Mouse (Mus musculus): Measurements from ENCODE around the gene Polr2c.
"Not testable (repeated sequence)": the region's sequence is repeated elsewhere in the genome, so short reads cannot be mapped to it uniquely, and the experiment has no call there.

Polr2c gene

DNA sequence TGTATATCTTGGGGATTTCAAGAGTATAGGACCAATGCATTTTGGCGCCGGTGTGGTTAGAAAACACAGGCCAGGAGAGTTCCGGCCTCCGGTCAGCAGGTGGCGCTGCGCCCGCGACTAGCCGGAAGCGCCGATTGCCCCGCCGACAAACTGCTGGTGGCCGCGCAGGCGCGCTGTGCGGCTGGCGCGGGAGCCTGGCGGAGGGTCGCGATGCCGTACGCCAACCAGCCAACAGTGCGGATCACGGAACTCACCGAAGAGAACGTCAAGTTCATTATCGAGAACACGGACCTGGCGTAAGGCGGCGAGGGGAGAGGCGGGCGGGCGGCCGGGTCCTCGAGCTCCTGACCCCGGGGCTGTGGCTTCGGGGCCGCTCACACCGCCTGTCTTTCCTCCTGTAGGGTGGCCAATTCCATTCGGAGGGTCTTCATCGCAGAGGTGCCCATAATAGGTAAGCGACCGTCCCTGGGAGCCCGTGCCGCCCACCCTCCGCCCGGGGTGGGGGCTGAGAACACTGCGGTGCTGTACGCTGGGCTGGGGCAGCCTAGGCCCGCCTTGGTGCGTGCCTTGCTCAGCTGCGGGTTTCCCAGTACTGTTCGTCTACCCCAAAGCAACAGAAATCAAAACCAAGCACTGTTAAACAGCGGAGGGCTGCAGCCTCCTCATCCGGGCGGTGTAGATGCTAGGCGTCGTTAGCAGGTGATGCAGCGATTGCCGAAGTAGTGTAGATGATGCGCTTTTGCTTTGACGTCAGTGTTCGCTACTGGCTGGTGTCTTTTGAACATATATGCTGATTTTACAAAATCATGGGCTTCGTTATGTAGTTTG, at the start of gene Polr2c:
Gene Polr2c, plus strand, starts transcription at position 105 of the 828 bp plus-strand sequence.
- peak; percentile 67 for DNase-seq (ENCODE audit: low spot score)

DNA sequence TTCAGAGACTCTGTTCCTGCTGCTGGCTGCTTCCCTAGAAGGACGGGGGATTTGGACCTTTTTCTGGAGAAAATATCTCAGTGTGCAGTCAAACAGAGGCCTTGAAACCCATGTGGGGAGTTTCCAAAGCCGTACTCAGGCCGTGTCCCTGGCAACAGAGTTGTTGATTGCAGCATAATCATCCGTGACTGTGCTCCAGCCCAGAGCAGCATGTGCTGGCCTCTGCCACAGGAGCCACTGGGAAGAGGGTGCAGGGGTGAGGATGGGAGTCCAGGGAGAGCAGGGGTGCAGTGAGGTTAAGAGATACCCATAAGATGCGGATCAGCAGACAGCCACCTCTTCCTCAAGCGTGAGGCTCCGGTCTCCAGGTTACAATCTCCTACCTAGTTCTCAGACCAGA, 49.7 kb upstream of the Polr2c start:
- DNase-seq (ENCODE audit: low spot score), result no peak

DNA sequence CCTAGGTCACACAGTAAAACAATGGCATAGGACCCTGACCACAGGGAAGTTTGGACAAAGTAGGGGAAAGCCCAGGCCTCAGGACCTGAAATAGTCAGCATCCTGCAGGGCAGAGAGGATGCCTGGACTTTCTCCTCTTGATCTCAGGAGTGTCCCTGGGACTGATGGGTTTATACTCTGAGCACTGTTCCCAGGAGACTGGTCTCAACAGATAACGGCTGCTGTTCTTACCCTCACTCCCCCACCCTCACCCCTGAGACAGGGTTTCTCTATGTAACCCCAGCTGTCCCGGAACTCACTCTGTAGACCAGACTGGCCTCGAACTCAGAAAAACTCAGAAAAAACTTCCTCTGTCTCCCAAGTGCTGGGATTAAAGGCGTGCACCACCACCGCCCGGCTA, 48.9 kb upstream of the Polr2c start:
- DNase-seq (ENCODE audit: low spot score), result no peak

DNA sequence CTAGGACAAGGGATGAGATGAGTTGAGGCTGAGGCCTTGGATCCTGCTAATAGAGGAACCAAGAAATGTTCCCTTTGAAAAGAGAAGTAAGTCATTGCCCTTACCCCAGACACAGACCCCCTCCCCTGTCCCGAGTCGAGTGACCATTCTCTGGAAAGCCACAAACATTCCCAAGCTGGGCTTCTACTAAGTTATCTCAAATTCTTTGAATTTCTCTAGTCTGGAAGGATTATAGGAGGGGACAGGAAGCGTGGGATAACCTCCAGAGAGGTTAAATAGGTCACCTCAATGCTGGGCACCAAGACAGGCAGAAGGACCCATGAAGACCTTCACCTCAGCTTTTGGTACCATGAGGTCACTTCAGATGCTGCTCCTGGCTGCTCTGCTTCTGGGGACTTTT, 47.1 kb upstream of the Polr2c start, which contains the start of gene Ccl17:
Gene Ccl17, plus strand, starts transcription at position 301 of the 400 bp plus-strand sequence.
- no peak for DNase-seq (ENCODE audit: low spot score)

DNA sequence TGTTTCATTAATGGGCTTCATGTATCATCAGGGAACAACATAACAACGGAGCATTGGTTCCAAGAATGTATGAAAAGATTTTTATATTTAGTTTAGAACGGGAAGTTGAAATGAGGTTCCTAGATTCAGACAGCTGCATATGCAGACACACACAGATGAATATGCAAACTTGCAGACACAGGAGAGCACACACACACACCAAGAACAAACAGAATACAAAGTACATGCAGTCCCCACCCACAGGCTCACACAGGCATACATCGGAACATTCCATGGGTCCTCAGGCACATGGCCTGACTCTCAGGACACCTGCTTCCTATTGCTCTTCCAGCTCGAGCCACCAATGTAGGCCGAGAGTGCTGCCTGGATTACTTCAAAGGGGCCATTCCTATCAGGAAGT, 46.4 kb upstream of the Polr2c start:
- no peak for DNase-seq (ENCODE audit: low spot score)

DNA sequence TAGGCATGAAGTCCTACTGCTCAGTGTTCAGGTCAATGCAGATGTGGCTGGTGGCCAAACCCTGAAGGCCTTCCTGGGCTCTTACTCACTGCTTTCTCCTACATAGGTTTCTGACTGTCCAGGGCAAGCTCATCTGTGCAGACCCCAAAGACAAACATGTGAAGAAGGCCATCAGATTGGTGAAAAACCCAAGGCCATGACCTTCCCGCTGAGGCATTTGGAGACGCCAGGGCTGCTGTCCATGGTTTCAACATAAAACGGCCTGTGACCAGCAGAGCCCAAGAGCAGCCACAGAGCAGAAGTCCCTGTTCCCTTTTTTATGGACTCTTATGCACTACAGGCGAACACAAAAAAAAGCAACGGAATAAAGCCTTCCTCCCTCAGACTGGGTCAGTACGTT, 45.6 kb upstream of the Polr2c start:
- no peak for DNase-seq (ENCODE audit: low spot score)

DNA sequence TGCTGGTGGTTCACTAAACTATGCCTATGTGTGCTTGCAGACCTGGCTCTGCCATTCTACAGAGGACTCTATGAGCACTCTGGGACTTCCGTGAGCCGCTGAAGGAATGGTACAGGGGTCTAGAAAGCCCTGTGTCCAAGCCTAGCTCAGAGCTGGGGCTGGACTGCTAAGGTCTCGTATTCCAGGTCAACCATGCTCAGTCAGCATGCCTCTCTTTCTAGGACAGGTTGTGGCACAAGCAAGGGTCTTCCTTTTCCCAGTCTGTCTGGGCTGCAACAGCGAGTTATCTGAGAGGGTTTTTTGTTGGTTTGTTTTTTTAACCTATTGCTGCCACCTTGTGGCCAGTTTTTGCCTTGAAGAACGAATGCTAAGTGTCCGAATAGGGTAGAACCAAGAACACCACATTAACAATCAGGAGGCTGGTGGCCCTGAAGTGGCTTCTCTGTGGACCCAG, 44.6 kb upstream of the Polr2c start:
- DNase-seq (ENCODE audit: low spot score), result no peak

DNA sequence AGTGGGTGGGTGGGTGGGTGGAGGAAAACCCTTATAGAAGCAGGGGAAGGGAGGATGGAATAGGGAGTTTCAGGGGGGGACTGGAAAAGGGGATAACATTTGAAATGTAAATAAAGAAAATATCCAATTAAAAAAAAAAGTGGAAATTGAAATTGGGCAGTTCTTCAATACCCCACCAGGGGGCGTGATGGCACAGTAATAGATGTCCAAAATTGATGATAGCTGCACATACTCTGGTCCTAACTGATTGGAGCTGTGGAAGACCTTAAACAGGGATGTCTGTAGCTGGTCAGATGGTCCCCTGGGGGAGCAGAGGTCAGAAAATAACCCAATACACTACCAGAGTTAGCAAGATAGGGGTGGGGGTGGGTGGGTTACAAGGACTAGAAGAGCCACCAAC, 42.7 kb upstream of the Polr2c start:
- no peak for DNase-seq (ENCODE audit: low spot score)

DNA sequence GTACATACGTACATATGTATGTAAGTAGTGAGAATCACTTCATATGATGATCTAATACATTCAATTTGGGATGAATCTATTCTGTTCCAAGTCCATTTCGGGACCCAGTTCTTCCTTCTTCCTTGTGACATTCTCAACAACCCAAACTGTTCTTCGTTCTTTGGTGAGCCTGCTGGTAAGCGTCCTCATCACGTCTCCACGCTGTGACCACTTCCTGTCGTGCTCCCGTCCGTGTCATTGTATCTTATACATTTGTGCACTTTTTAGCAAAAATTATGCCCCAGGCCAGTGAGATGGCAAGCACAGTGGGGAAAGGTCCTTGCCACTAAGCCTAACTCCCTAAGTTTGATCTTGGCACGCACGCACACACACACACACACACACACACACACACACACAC, 39.3 kb upstream of the Polr2c start:
- no peak for DNase-seq (ENCODE audit: low spot score)

DNA sequence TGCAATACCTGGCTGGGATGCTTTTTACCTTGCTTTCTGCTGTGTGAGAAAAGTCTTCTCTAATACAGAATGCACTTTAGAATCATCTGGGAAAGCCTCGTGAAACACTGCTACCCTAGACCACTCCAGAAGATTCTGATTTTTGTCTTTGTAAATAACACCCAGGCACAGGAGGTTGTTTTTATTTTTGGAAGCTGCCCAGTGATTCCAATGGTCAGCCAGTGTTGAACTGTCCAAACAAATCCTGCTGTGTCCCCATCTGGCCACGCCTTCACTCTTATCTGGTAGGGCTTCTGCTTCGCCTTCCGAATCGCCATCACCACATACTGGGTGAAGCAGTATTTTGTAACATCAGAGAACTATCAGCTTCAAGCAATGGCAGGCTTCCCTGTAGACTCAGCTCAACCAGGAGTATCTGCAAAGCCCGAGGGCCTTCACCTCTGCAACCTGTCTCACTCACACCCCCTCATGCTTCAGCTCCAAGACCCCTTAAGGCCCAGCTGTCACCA, 37.5 kb upstream of the Polr2c start:
- no peak for DNase-seq (ENCODE audit: low spot score)

DNA sequence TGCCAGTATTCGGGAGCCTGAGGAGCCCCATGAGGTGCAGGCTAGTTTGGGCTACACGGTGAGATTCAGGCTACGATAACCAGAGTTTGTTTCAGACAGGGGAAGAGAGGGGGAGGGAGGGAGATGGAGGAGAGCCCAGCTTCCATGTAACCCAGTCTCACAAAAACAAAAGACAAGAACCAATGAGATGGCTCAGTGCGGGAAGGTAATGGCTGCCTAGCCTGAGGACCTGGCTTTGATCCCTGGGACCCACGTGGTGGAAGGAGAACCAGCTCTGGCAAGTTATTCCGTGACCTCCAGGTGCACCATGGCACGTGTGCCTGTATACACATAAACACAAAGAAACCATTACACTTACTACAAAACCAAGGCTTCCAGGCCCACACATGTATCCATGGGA, 36.7 kb upstream of the Polr2c start:
- DNase-seq (ENCODE audit: low spot score), result no peak

DNA sequence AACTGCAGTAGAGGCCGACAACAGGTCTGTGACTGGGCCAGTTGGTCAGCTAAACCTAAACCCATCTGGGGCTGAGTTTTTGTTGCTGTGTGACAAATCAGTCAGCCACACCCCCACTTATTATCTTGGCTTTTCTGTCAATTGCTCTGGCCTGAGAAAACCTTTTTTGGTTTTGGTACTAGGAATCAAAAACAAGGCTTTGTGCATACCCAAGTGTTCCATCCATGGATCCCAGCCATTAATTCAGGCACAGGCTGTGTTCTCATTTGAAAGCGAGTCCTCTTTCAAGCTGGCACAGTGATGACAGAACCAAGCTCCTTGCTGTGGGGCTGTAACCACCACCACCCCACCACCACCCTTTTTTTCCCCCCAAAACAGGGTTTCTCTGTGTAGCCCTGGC, 35.9 kb upstream of the Polr2c start:
- no peak for DNase-seq (ENCODE audit: low spot score)

DNA sequence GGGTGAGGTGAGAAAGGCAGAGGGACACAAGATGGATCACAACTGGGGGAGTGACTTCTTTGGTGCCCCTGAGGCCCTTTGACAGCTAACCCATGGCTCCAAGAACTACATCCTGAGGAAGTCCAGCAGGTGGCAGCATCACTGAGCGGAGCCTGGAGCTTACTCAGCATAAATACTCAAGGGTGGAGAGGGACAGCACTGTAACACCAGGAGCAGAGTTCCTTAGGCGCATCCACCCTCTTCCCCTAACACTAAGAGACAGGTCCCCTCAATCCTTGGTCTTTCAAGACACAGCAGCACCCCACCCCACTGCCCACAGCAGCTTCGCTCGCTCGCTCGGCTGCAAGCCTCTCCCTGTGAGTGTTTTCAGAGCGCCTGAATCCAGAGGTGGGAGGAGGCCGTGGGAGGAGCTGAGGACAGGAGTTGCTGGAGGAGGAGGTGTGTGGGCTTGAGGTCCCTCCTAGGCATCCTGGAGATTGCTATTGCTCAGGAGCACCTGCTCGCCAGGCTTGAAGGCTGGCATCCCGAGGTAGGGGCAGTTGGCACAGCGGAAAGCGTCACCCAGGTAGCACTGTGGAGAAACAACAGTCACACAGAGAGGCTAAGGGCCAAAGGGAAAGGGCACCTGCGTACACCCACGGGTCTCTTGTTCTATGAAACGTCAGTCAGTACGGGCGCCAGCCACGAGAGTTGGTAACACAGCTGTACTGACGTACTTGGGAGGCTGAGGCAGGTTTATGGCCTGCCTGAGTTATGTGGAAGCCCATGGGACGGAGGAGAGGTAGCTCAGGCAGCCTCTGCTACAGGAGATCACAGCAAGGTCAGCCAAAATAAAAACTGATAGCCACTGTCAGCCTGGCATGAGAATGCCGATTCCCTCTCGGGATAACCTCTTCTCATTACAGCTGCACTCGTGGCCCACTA, 34.4 kb upstream of the Polr2c start:
- DNase-seq (ENCODE audit: low spot score), result no peak

DNA sequence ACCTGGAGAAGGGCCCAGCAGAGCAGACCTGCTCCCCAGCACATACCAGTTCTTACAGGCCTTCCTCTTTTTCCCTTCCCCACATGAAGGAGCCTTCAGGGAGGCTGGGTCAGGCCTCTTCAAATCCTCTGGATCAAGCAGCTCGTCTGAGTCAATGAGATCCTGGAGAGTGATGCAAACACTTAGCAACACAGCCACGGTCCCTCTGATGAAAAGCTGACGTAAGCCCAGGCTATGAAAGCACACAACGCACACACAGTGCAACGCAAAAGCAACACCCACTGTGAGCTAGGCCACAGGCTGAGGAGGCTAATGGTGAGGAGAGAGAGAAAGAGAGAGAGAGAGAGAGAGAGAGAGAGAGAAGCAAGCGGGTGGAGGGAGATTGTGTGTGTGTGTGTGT, 32.1 kb upstream of the Polr2c start:
- no peak for DNase-seq (ENCODE audit: low spot score)

DNA sequence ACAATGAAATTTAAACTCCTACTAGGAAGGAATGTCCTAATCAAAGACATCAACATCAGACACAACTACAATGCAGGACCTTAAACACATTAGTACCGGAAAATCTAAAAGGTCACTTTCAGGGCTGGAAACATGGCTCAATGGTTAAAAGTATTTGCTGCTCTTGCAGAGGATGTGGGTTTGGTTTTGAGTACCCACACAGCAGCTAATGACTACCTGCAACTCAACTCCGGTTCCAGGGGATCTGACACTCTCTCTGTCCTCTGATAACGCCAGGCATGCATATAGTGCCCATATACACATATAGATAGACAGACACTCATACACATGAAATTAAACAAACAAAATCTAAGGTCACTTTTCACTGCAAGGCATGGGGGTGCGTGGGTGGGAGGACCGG, 31.0 kb upstream of the Polr2c start:
- no peak for DNase-seq (ENCODE audit: low spot score)

DNA sequence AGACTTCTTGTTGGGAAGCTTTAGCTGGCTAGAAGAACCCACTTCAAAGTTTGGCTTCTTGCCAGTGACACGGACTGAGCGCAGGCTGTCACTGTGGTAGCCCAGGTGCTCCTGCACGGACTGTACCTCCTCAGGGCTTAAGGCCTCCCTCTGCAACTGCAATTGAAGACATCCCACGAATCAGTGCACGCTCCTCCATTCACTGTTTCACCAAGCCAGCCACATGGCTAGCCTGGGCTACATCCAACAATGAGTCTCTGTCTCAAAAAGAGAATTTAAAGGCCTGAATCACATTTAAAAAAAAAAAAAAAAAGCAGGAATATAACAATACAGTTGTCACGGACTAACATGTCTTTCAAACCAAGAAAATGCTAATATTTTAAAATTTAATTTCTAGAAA, 29.0 kb upstream of the Polr2c start:
- DNase-seq (ENCODE audit: low spot score), result no peak

DNA sequence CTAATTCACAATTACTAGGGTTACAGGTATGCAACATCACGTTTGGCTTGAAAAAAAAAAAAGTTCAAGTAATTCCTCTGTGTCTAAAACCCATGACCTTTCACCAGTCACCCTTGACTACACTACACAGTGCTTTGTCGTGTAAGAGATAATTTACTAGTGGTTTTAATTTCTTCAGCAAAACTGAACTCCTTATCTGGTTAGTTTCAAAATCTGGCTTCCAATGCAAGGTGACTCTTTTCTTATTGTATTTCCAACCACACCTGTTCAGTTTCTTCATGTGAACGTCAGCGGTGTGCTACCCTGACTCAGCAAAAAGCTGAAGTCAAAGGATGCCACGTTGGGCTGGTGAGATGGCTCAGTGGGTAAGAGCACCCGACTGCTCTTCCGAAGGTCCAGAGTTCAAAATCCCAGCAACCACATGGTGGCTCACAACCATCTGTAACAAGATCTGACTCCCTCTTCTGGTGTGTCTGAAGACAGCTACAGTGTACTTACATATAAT, 23.3 kb upstream of the Polr2c start:
- not testable (repeated sequence) for DNase-seq (ENCODE audit: low spot score)

DNA sequence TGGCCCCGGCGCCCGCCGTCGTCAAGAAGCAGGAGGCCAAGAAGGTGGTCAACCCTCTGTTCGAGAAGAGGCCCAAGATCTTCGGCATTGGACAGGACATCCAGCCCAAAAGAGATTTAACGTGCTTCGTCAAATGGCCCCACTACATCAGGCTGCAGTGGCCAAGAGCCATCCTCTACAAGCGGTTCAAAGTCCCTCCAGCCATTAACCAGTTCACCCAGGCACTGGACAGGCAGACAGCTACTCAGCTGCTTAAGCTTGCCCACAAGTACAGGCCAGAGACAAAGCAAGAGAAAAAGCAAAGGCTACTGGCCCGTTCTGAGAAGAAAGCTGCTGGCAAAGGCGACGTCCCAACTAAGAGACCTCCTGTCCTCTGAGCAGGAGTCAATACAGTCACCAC, 21.5 kb upstream of the Polr2c start:
- not testable (repeated sequence) for DNase-seq (ENCODE audit: low spot score)

DNA sequence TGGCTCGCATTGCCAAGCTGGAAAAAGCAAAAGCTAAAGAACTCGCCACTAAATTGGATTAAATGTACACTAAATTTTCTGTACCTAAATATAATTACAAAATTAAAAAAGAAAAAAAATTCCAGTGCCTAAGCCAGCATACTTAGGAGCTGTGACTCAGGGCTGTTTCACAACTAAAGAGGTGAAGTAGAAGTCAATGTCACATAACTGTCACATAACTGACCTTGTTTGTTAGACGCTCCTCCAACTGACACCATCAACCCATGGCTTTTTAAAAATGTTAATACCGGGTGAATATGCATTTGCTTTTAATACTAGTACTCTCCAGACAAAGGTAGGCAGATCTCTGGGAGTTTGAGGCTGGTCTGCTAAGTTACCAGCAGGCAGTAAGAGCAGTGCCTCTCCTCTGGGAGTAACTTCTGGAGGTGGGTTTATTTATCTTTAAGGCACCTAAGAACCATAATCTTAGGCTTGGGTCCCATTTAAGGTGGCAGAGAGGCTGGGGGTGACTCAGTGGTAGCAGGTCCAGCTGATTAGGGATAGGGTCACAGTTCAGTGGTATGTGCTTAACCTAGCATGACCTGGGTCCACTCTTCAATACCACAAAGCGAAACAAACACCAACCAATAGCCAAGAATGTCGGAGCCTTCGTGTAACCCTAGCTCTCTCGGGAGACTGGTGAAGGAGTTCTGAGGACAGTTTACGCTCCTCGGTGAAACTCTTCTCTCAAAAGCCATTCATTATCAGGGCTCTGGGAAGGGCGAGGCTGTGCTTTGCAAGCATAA, 20.6 kb upstream of the Polr2c start:
- DNase-seq (ENCODE audit: low spot score), result no peak

DNA sequence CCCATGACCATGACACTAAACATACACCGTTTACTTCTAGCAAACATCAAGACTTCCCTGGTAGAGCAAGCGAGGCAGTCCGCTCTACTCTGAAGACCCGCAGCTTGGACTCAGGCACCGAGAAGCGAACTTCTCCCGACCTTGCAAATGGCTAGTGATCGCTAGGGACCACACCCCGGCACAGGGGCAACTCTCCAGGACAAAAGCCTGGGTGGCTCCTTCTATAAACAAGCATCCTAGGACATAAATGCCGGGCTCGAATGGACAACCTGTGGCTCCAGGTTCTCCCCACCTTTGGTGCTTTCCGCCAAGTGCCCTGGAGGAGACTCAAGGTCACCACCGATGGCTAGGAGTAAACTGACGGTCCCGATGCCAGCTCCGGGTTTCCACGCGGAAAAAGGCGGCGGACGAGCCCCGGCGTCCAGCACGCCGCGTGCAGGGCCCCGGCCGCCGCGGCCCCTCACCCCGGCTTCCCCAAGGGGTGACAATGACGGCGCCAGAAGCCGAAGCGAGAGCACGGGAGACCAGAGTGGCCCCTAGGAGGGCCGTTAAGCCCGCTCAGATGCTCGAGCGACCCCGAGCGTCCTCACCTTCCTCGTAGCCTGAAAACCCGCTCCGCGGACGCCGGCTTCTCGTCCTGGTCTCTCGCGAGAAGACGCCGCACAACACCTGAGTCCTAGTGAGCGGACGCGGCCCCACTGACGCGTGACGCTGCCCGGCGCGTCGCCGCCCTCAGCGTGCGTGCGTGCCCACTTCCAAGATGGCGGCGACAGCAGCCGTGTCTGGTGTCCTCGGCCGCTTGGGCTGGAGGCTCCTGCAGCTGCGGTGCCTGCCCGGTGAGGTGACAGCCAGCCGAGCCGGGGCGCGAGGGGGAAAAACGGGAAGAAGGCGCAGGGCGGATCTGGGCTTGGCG, 19.3 kb upstream of the Polr2c start, which contains the start of the genes Coq9 and Ciapin1:
Gene Coq9, plus strand, starts transcription at position 660 of the 913 bp plus-strand sequence.
Gene Ciapin1, minus strand, starts transcription at position 697 of the 913 bp plus-strand sequence.
- peak; percentile 84 for DNase-seq (ENCODE audit: low spot score)

Data from urinary bladder, postnatal 10 days (tissue).